Mouse (Mus musculus): Measurements from ENCODE around the gene Ankrd44. TPM values are rescaled to one million over a fixed set of nuclear protein-coding genes. Genes with fewer than 3 reads are reported as not detected.

The Ankrd44 gene
- total and polyA plus RNA-seq, 3 experiments, result 12.7 to 23.0 (median 19.8) TPM

DNA sequence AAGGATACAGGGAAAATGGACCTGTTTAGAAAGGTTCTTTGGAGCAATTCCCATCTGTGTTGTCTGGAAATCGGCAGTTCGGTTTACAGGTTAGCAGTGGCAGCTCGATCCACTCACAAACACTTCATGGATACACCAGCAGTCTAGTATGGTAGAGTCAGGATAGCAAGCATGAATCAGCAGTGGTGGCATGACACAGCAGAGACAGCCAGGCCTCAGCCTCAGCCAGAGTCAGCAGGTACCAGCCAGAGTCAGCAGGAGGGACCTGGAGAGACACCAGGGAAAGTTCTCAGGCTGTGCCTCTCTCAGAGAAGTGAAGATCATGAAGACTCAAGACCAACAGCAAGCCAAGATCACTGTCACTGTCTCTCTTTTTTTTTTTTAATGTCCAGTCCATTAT is 40.7 kb upstream of the Ankrd44 start:
- no peak for DNase-seq (ENCODE audit: extremely low read depth)
- Histone ChIP-seq H3K4me1 (ENCODE audit: control insufficient read depth in 1 of 2, insufficient read depth in 2 of 2) (no peaks in the 10 kb centered on the region), H3K79me2 (replicated peaks; ENCODE audit: control insufficient read depth, extremely low read depth, insufficient read depth, poor library complexity, severe bottlenecking) (no peaks in the 10 kb centered on the region), H3K9me3 (replicated peaks; ENCODE audit: low read length) (no peaks in the 10 kb centered on the region), H3K9ac (ENCODE audit: insufficient read depth, low read depth) (no peak overlapping the region), H3K27me3 (replicated peaks) (no peaks in the 10 kb centered on the region), H3K4me3 (replicated peaks in 1 of 3; ENCODE audit: low read depth in 2 of 3, low read length in 2 of 3, poor library complexity in 1 of 3) (no peak overlapping the region), H3K4me2 (ENCODE audit: insufficient read depth, low read depth, poor library complexity, severe bottlenecking) (no peak overlapping the region), H3K27ac (ENCODE audit: insufficient read depth, low read depth) (no peak overlapping the region), H3K36me3 (replicated peaks in 1 of 2; ENCODE audit: control insufficient read depth in 1 of 2, insufficient read depth in 1 of 2, low read length in 1 of 2) (no peaks in the 10 kb centered on the region)
- dilution Hi-C loops (cut with MboI; ENCODE audit: extremely low pct_ligation_motif_present, extremely low pct_unique_long_range_greater_than_20kb, low sequenced_read_pairs), result no loop called here
- in situ Hi-C loops (cut with MboI; ENCODE audit: low pct_ligation_motif_present, low pct_unique_long_range_greater_than_20kb, low sequenced_read_pairs), result no loop called here
- TF ChIP-seq IRF4 (IDR thresholded peaks at IDR 0.05; ENCODE audit: low read depth, low read length), result no peak

DNA sequence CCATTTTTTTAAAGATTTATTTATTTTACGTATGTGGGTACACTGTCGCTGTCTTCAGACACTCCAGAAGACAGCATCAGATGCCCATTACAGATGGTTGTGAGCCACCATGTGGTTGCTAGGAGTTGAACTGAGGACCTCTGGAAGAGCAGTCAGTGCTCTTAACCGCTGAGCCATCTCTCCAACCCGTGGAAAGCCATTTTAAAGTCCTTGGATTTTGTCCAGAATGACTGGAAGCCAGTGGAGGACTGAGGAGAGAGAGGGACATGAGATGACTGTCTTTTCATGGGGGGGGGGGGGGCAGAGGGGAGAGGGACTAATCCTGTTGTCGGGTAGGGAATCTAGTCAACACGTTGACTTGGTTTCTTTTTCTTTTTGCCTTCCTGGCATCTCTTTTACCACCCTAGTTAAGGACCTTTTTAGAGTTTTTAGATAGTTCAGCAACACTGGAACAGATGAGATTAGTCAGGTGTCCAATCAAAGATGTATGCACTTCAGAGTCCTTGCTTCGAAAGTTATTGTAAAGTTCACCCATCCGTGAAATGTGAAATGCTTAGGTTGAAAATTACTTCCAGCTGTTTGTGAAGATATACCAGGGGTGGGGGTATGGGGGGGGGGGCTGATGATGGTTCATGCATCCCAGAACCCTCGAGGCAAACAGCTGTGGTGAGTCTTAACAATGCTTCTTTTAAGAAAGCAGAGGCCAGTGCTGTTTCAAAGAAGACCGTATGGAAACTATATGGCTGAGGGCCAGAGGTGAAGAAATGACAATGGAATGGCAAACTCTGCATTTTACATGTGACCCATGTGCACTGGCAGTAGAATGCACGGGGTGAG is 39.2 kb upstream of the Ankrd44 start:
- no peaks in the 10 kb centered on the region for H3K9me3 ChIP-seq (replicated peaks; ENCODE audit: low read length)
- in situ Hi-C loops (cut with MboI; ENCODE audit: low pct_ligation_motif_present, low pct_unique_long_range_greater_than_20kb, low sequenced_read_pairs), result no loop called here
- H3K4me2 ChIP-seq (ENCODE audit: insufficient read depth, low read depth, poor library complexity, severe bottlenecking), result peak overlapping the region; percentile 21; the same call in 1 of the 2 replicates
- dilution Hi-C loops (cut with MboI; ENCODE audit: extremely low pct_ligation_motif_present, extremely low pct_unique_long_range_greater_than_20kb, low sequenced_read_pairs), result no loop called here
- peak in 1 of 2 experiments; percentile 28; a peak in 2 of 4 replicates for TF ChIP-seq CTCF (conservative IDR thresholded peaks at IDR 0.05 in 1 of 2, IDR thresholded peaks at IDR 0.05 in 1 of 2; ENCODE audit: low read depth in 2 of 2, low read length in 2 of 2)
- TF ChIP-seq EP300 (IDR thresholded peaks at IDR 0.05; ENCODE audit: low read length), result no peak
- TF ChIP-seq ZNF384 (IDR thresholded peaks at IDR 0.05; ENCODE audit: low read depth, low read length), result no peak
- TF ChIP-seq SMC3 (IDR thresholded peaks at IDR 0.05; ENCODE audit: low read depth, low read length), result 0 out of 2 replicates have a peak, but pooled peaks have one; percentile 4
- TF ChIP-seq POLR2A (IDR thresholded peaks at IDR 0.05; ENCODE audit: low read depth, low read length), result no peak
- TF ChIP-seq NRF1 (IDR thresholded peaks at IDR 0.05; ENCODE audit: low read depth, low read length), result no peak
- no peaks in the 10 kb centered on the region for H3K79me2 ChIP-seq (replicated peaks; ENCODE audit: control insufficient read depth, extremely low read depth, insufficient read depth, poor library complexity, severe bottlenecking)
- H3K4me3 ChIP-seq (replicated peaks in 1 of 3; ENCODE audit: low read depth in 2 of 3, low read length in 2 of 3, poor library complexity in 1 of 3), result no peak overlapping the region
- no peaks in the 10 kb centered on the region for H3K36me3 ChIP-seq (replicated peaks in 1 of 2; ENCODE audit: control insufficient read depth in 1 of 2, insufficient read depth in 1 of 2, low read length in 1 of 2)
- H3K27me3 ChIP-seq (replicated peaks), result no peaks in the 10 kb centered on the region
- no peak overlapping the region for H3K27ac ChIP-seq (ENCODE audit: insufficient read depth, low read depth)
- no peak overlapping the region; the same call in 1 of the 2 replicates for H3K9ac ChIP-seq (ENCODE audit: insufficient read depth, low read depth)
- no peak for DNase-seq (ENCODE audit: extremely low read depth)
- H3K4me1 ChIP-seq (ENCODE audit: control insufficient read depth in 1 of 2, insufficient read depth in 2 of 2), result no peaks in the 10 kb centered on the region

DNA sequence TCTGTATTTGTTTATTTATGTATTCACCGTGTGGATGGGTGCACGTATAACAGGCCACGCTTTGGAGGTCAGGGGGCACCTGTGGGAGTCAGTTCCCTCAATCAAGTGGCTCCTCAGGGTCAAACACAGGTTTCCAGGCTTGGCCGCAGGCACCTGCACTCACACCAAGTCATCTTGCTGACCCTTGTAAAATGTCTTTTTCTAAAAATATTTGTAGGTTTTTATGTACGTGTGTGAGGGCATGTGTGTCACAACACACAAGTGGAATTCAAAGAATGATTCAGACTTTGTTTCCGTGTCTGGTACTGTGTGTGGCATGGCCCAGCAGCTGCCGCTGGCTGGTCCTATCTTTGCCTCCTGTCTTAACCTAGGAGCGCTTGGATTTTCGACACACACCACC is 35.5 kb upstream of the Ankrd44 start:
- Histone ChIP-seq H3K4me1 (ENCODE audit: control insufficient read depth in 1 of 2, insufficient read depth in 2 of 2) (0 out of 4 replicates have a peak, but pooled peaks cover 0 to 3% of the 10 kb centered on the region in 2 experiments), H3K79me2 (replicated peaks; ENCODE audit: control insufficient read depth, extremely low read depth, insufficient read depth, poor library complexity, severe bottlenecking) (no peaks in the 10 kb centered on the region), H3K4me2 (ENCODE audit: insufficient read depth, low read depth, poor library complexity, severe bottlenecking) (no peak overlapping the region), H3K27ac (ENCODE audit: insufficient read depth, low read depth) (no peak overlapping the region), H3K9ac (ENCODE audit: insufficient read depth, low read depth) (no peak overlapping the region), H3K9me3 (replicated peaks; ENCODE audit: low read length) (no peaks in the 10 kb centered on the region), H3K4me3 (replicated peaks in 1 of 3; ENCODE audit: low read depth in 2 of 3, low read length in 2 of 3, poor library complexity in 1 of 3) (no peak overlapping the region), H3K27me3 (replicated peaks) (no peaks in the 10 kb centered on the region), H3K36me3 (replicated peaks in 1 of 2; ENCODE audit: control insufficient read depth in 1 of 2, insufficient read depth in 1 of 2, low read length in 1 of 2) (no peaks in the 10 kb centered on the region)
- dilution Hi-C loops (cut with MboI; ENCODE audit: extremely low pct_ligation_motif_present, extremely low pct_unique_long_range_greater_than_20kb, low sequenced_read_pairs), result no loop called here
- in situ Hi-C loops (cut with MboI; ENCODE audit: low pct_ligation_motif_present, low pct_unique_long_range_greater_than_20kb, low sequenced_read_pairs), result no loop called here
- TF ChIP-seq SMC3 (IDR thresholded peaks at IDR 0.05; ENCODE audit: low read depth, low read length) (no peak), ELF1 (IDR thresholded peaks at IDR 0.05; ENCODE audit: low read depth, low read length) (no peak), ETS1 (conservative IDR thresholded peaks at IDR 0.05; ENCODE audit: low read depth, low read length) (no peak), PAX5 (IDR thresholded peaks at IDR 0.05; ENCODE audit: low read length) (no peak), BHLHE40 (IDR thresholded peaks at IDR 0.05; ENCODE audit: low read depth, low read length) (no peak), JUND (conservative IDR thresholded peaks at IDR 0.05; ENCODE audit: low read depth, low read length) (no peak), NRF1 (IDR thresholded peaks at IDR 0.05; ENCODE audit: low read depth, low read length) (no peak), CHD2 (IDR thresholded peaks at IDR 0.05; ENCODE audit: low read length) (no peak), MAX (IDR thresholded peaks at IDR 0.05; ENCODE audit: low read length) (no peak), POLR2AphosphoS2 (IDR thresholded peaks at IDR 0.05; ENCODE audit: low read depth, low read length) (no peak), KAT2A (IDR thresholded peaks at IDR 0.05; ENCODE audit: insufficient replicate concordance, low read length) (no peak), GABPA (IDR thresholded peaks at IDR 0.05; ENCODE audit: insufficient replicate concordance, low read depth, low read length) (no peak), USF2 (conservative IDR thresholded peaks at IDR 0.05; ENCODE audit: low read depth, low read length) (no peak), NELFE (IDR thresholded peaks at IDR 0.05; ENCODE audit: low read depth, low read length) (no peak), ZNF384 (IDR thresholded peaks at IDR 0.05; ENCODE audit: low read depth, low read length) (no peak)
- DNase-seq (ENCODE audit: extremely low read depth), result no peak

All from CH12.LX (cell line).